Mouse (Mus musculus): ENCODE measurements around the gene Sec11a.

DNA sequence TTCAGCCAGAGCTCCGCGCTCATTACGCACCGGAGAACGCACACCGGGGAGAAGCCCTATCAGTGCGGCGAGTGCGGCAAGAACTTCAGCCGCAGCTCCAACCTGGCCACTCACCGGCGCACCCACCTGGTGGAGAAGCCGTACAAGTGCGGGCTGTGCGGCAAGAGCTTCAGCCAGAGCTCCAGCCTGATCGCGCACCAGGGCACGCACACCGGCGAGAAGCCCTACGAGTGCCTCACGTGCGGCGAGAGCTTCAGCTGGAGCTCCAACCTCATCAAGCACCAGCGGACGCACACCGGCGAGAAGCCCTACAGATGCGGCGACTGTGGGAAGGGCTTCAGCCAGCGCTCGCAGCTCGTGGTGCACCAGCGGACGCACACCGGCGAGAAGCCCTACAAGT, 71.9 kb downstream of the Sec11a start:
- no peak for TF ChIP-seq CTCF (IDR thresholded peaks at IDR 0.05)
- TF ChIP-seq POLR2A (IDR thresholded peaks at IDR 0.05; ENCODE audit: insufficient read depth, low read depth, low read length), result no peak
- TF ChIP-seq EP300 (IDR thresholded peaks at IDR 0.05; ENCODE audit: insufficient read depth, low read depth, low read length), result no peak

Data from heart, adult 2 months (tissue).